Mouse (Mus musculus) brain, embryonic 14.5 days (tissue): ENCODE data around the gene Ajuba. TPM values are rescaled to one million over a fixed set of nuclear protein-coding genes. Genes with fewer than 3 reads are reported as not detected.

Source experiments
- DNase-seq: peaks from one replicate; pipeline ENCODE4 v3.0.0-alpha.2; 2011; ENCODE audit warnings: low read depth
- CTCF ChIP-seq: fragments of 200-500 bp; IDR thresholded peaks from 2 replicates; pipeline ENCODE4 v1.5.1; 2012; ENCODE audit warnings: inconsistent platforms, mild to moderate bottlenecking, moderate library complexity, borderline replicate concordance; ENCODE audit not compliant: insufficient read depth, insufficient read length; ENCODE audit errors: extremely low read depth
- POLR2A ChIP-seq: fragments of 200-500 bp; IDR thresholded peaks from 2 replicates; pipeline ENCODE4 v1.6.1; 2012; ENCODE audit warnings: mild to moderate bottlenecking, inconsistent platforms, borderline replicate concordance; ENCODE audit not compliant: poor library complexity, insufficient read depth, insufficient read length, severe bottlenecking; ENCODE audit errors: extremely low read depth
- polyA plus RNA-seq: library from polyadenylated mRNA; depleted of rRNA; stranded (reverse); fragments of >200 nt; gene quantifications from 2 replicates; pipeline ENCODE4 v1.2.3, GENCODE M21; 2012

The Ajuba gene
- polyA plus RNA-seq, 1 experiment = 17.6 TPM

- TF ChIP-seq CTCF (no peak), POLR2A (no peak)
- no peak for DNase-seq
Observed at GRCm38 (mm10) chr14:54607226-54607625, 29.9 kb upstream of the Ajuba start.

- TF ChIP-seq POLR2A = 0 out of 2 replicates have a peak, but pooled peaks have one; percentile 34
- TF ChIP-seq CTCF = no peak
- peak; percentile 93 for DNase-seq
Observed at GRCm38 (mm10) chr14:54605752-54606321, 28.5 kb upstream of the Ajuba start, which contains the start of gene 4931414P19Rik. Gene 4931414P19Rik (minus strand): TSS chr14:54605993.

- no peak for DNase-seq
- TF ChIP-seq POLR2A = no peak
Observed at GRCm38 (mm10) chr14:54603686-54604085, 26.3 kb upstream of the Ajuba start.

GRCm38 (mm10) chr14:54603038-54603654 is 25.8 kb upstream of the Ajuba start:
- peak; percentile 99 for DNase-seq
- TF ChIP-seq POLR2A (peak; percentile 97), CTCF (no peak)

- TF ChIP-seq CTCF = no peak
- no peak for TF ChIP-seq POLR2A
- DNase-seq = no peak
Observed at GRCm38 (mm10) chr14:54602613-54603012, 25.3 kb upstream of the Ajuba start.

- TF ChIP-seq POLR2A (no peak), CTCF (no peak)
- no peak for DNase-seq
Observed at GRCm38 (mm10) chr14:54601601-54602000, 24.2 kb upstream of the Ajuba start.

GRCm38 (mm10) chr14:54597084-54597483 is 19.7 kb upstream of the Ajuba start:
- TF ChIP-seq POLR2A (no peak), CTCF (peak; percentile 49; the same call in 1 of the 2 replicates)

GRCm38 (mm10) chr14:54594631-54595414 is 17.5 kb upstream of the Ajuba start:
- DNase-seq = peak; percentile 53
- no peak for TF ChIP-seq POLR2A
- no peak for TF ChIP-seq CTCF

More at GRCm38 (mm10) chr14:54597084-54597483, 19.7 kb upstream of the Ajuba start:
- DNase-seq = no peak

- DNase-seq = no peak
- TF ChIP-seq POLR2A (no peak), CTCF (peak; percentile 34; the same call in 1 of the 2 replicates)
Observed at GRCm38 (mm10) chr14:54594055-54594454, 16.7 kb upstream of the Ajuba start.

GRCm38 (mm10) chr14:54592319-54592934 is 15.1 kb upstream of the Ajuba start:
- TF ChIP-seq CTCF (no peak), POLR2A (no peak)

GRCm38 (mm10) chr14:54591056-54591455 is 13.7 kb upstream of the Ajuba start:
- TF ChIP-seq POLR2A = no peak
- TF ChIP-seq CTCF = no peak
- DNase-seq = no peak

More at GRCm38 (mm10) chr14:54592319-54592934, 15.1 kb upstream of the Ajuba start:
- DNase-seq = peak; percentile 17

- DNase-seq = peak; percentile 73
- no peak for TF ChIP-seq POLR2A
- peak; percentile 72; the same call in 1 of the 2 replicates for TF ChIP-seq CTCF
Observed at GRCm38 (mm10) chr14:54583681-54584338, 6.5 kb upstream of the Ajuba start.
